Mouse (Mus musculus): ENCODE data around the gene Myadm.
"Not testable (repeated sequence)": the region's sequence is repeated elsewhere in the genome, so short reads cannot be mapped to it uniquely, and the experiment has no call there.

Gene Myadm

DNA sequence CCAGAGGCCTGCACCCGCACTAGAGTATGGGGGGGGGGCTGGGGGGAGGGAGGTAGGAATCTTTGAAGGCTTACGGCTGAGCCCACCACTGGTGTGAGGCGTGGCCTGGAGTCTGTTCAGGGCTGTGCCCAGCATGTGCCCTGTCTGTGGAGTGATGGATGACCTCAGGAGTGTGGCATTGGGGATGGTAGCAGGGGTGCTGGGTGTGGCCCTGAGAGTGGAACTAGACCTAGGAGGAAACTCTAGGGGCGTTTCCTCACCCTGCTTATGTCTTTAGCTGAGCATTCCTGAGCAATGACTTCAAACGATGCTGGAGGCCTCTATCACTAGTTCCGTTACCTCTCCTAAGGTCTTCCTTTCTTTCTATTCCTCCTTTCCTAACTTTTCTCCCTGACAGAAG, 2.3 kb downstream of the Myadm start:
- DNase-seq: no peak

DNA sequence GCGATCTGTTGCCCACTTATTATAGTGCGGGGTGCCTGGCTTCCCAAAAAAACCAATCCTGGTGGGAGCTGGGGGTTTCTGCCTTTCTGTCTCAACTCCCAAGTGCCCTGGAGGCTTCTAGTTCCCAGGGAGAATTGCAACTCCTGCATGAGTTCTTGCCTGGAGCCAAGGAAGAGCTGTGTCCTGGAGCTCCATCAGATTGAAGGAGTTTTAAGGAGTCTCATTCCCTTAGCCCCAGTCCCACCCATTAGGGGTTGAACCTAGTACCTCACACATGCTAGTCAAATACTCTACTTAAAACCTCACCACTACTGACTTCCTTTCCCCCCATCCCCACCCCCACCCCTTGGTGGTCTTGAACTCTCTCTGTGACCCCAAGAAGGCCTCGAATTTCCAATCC, 2.9 kb downstream of the Myadm start:
- no peak for DNase-seq

DNA sequence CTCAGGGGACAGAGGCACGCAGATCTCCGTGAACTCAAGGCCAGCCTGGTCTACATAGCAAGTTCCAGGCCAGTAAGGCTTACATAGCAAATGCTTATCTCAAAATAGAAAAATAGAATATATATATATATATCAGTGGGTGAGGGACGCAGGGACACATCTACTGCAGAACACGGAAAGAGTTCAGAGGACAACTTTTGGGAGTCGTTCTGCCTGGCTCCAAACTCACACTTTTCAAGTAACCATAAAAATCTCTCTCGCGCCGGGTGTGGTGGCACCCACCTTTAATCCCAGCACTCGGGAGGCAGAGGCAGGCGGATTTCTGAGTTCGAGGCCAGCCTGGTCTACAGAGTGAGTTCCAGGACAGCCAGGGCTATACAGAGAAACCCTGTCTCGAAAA, 3.4 kb downstream of the Myadm start:
- not testable (repeated sequence) for DNase-seq

DNA sequence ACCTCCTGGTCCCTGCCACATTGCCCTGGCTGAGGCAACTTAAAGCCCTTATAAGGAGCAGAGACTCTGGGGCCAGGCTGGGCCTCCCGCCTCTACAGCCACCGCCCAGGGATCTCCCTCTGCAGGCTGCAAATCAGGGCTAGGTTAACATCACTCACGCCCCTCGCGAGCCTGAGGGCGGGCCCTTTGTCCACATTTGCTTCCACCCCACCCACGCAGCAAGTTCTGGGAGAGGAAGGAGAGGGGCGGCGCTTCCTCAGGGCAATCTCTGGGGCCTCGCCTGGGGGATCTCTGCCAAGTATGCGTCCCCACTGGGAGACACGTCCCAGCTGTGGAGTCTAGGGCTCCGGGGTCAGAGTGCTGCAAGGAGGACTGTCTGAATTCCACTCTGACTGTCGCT, 3.9 kb downstream of the Myadm start:
- DNase-seq: peak; percentile 82

DNA sequence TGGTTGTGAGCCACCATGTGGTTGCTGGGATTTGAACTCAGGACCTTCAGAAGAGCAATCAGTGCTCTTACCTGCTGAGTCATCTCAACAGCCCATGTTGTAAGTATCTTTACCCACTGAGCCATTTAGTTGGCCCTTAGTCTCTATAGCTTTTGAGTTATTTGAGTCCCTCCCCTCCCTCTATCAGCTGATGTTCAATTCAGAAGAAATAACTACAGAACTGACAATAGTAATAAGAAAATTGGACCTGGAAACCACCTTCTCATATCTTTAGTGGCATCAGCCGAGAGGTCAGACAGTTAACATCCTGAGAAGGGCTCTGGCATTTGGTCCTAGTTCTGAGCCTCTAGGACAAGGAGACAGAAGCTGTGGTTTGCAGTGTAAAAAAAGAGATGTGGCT, 5.9 kb downstream of the Myadm start:
- DNase-seq: no peak

DNA sequence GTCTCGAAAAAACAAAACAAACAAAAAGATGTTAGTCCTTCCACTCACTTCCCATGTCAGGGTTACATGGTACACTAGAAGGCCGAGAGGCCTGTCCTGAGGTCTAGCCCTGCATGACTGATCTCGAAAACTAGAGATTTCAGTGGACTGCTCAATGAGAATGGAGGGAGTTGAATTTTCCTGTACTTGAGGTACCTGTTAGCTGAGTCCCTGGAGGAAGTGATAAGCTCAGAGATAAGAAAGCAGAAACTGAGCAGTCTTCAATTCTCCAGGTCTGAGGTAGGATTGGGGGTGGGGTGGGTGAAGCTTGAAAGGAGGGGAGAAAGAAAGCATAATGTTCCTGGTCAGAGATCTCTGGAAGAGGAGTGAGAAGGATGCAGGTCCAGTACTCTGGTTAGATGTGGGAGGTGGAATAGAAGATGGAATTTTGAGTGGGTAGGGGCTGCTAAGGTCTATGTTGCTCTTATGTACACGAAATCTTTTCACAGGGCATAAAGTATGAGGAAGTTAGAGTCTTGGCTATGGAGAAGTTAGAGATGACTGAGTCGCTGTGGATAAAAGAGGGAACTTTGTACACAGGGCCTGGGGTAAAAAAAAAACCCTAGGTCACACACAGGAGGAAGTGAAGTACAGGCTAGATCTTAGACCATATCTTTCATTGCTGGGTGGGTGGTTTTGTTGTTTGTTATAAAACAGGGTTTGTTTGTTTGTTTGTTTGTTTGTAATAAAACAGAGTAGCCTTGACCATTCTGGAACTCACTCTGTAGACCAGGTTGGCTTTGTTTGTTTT, 6.6 kb downstream of the Myadm start:
- no peak for DNase-seq

DNA sequence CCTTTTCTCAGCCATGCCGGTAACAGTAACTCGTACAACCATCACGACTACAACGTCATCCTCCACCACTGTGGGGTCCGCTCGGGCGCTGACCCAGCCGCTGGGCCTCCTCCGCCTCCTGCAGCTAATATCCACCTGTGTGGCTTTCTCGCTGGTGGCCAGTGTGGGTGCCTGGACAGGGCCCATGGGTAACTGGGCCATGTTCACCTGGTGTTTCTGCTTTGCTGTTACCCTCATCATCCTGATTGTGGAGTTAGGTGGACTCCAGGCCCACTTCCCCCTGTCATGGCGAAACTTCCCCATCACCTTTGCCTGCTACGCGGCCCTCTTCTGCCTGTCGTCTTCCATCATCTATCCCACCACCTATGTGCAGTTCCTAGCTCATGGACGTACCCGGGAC, 7.8 kb downstream of the Myadm start:
- DNase-seq: no peak

DNA sequence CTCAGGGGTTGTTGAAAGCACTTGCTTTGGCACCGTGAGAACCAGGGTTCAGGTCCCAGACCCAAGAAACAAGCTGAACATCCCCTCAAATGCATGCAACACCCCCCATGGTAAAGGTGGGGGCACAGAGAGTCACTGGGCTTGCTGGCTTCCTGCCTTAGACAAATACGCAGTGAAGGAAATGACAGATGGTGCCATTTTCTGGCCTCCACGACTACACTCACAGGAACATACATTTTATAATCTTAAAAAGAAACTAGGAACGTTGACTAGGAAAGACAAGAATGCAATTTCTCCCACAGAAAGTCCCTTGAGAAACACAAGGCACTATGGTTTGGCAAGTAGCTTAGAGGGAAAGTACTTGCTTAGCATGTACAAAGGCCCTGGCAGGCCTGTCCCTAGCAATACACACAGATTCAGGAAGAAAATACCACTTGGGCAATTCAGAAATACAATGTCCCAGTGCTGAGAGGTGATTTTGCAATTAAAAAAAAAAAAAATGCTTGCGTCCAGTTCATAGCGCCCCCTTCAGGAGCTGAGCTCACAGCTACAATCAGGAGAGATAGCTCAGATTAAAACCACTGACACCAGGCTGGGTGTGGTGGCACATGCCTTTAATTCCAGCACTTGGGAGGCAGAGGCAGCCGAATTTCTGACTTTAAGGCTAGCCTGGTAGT, 11.2 kb downstream of the Myadm start:
- peak; percentile 18 for DNase-seq

DNA sequence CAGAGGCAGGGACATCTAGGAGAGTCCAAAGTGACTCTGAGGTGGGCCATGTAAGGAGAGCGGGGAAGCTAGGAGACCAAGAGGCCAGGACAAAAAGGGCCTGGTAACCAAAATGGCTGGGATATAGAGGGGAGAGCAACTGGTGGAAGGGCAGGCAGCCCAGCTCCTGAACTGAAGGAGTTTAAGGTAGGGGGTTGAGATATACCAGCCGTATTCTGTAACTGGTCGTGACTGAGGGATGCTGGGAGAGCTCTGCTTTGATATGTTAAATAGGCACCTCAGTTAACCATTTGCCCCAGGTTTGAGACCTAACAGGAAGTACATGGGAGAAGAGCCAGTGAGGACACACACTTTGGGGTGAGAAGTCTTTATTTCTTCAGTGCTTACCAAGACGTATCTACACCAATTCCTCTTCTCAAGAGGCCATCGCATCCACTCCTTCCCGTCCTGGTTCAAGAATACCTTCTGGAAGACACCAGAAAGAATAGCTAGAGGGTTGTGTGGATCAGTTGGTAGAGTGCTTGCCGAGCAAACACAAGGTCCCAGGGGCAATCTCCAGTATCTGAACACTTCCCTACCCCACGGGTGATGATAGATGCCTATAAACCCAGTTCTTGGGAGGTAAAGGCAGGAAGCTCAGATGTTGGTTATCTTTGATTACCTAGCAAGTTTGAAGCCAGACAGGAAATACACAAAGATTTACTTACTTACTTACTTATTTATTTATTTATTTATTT, 12.2 kb downstream of the Myadm start:
- DNase-seq: no peak

DNA sequence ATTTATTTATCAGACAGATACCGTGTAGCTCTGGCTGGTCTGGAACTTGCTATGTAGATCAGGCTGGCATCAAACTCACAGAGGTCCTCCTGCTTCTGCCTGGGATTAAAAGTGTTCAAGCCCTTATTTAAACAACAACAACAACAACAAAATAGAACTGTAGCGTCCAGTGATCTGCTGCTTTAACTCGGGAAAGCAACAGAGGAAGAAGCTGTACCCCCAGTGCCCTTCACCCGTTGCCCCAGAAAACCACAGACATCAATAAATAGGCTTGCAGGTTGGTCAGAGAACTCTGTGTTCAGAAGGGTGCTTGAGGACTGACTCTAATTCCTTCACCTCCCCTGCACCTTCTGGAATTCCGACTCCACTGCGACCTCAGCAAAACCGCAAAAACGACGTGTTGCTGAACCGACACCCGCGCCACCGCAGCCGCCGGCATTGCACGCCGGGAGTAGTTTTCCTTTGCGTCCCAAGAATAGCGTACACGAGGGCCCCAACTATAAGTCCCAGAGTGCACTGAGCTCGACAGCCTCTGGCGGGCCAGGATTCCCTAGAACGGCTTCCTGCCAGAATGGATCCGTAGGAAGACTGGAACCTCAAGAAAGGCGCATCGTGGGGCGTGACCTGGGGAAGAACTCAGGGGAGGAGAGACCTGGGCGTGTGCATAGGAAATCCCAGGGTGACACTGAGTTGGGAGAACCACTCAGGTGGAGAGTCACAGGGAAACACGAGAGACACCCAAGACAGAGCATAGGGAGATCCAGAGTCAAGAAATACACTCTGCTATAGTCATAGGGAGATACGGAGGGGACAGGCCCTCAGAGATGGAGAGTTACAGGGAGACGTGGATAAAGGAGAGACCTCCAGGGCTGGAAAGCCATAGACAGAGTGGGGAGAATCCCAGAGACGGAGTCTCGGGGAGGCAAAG, 13.0 kb downstream of the Myadm start:
- no peak for DNase-seq

DNA sequence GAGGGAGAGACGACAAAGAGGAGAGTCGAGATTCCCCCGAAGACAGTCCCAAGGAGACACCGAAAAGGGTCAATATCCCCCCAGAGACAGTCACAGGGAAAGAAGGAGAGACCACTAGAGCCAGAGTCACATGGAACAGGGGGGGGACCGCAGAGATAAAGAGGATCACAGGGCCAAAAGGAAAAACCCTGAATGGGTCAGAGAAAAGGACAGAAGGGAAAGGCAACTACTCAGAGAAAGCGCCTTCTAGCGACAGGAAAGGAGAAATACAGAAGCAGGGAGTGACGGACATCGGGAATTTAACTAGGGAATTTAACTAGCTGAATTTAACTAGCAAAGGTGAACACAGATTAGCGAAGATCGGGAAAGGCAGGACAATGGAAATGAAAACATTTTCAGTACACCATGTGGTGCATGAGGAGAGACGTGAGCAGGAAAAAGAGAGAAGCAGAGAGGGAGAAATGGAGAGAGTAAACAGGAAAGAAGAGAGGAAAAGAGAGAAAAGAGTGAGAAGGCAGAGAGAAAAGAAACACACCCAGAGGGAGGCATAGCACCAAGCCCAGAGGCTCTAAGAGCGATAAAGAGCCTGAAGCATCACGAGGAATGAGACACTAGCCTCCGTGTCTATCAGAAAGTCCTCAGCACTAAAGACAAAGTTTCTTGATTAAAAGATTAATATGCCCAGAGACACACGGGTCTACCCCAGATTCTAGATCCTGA, 13.8 kb downstream of the Myadm start:
- DNase-seq: no peak

DNA sequence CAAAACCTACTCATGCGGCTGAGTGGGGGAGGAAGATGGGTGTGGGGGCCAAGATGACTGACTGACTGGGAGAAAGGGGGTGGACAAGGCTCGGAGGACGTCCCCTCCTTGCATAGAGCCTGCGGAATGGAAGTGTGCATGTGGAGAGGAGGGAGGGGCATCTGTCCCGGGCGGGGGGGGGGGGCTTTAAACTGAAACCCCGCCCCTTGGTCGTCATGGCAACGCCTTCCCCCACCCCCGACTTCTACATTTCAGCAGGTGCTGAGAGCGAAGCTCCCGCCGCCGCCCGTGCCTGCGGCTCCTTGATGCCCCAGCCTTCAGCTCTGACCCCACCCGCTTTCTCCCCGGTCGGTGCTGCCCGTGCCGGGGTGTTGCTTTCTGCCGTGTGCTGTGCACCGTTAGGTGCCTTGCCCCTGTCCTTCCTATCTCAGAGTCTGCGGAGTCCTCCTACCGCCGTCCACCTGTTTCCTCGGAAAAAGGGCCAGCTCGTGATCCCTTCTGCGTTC, 14.4 kb downstream of the Myadm start:
- DNase-seq: peak; percentile 14

DNA sequence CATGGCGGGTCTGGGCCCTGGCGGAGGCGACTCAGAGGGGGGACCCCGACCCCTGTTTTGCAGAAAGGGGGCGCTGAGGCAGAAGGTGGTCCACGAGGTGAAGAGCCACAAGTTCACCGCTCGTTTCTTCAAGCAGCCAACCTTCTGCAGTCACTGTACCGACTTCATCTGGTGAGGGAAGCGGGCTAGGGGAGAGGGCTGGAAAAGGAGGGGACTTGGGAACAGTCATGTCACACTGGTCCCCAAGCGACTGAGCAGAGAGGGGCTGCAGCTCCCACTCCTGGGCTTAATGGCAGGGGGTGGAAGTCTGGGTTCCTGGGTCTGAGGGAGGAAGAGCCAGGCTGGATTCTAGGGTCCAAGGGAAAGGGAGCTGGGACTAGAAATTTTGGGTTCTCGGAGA, 14.9 kb downstream of the Myadm start:
- DNase-seq: no peak

DNA sequence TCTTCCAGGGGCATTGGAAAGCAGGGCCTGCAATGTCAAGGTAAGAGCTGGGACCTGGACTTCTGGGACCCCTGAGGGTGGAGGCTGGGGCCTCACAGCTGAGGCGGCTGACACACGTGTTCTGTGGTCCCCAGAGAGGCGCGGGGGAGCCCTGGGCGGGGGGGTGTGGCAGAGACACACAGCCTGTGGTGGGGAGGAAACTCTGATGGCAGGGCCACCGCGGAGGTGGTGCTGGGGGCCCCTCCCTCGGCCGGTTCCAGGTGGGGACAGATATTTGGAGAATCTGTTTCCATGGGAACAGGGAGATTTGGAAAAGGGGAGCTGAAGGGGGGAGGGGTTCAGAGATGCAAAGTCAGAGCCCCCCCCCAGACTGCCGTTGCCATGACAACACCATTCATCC, 15.4 kb downstream of the Myadm start:
- no peak for DNase-seq

DNA sequence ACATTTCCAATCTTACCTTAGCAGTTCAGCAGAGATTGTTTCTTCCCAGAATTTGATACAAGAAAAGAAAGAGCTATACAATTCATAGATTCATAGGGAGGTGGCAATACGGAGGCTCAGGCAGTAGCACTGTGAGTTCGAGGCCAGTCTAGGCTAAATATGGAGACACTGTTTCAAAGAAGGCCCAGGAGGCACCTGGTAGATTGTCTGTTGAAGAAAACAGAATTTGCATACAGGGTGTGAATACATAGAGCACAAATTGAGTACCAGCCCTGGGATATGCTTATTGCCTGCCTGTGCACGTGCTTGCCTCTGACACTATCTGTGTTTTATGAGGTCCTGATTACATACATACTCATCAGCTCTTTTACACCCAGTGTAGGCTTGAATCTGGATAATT, 17.5 kb downstream of the Myadm start:
- DNase-seq: no peak

DNA sequence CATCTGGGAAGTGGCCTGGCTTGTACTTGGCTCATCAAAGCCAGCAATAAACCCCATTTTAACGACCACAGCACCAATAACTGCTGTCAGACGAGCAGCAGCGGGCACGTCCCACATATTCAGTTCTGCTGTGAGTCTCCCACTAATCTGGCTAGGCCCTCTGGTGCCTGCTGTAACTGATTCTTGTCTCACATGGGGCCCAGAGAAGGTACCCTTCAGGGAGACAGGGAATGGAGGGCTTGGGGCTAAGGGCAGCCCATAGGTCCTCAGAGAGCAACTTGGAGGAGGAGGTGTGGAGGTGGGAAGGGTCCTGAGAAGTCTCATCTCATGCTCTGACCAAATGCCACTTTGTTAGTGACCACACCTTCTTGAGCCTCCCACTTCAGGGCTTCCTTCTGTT, 19.8 kb downstream of the Myadm start:
- no peak for DNase-seq

DNA sequence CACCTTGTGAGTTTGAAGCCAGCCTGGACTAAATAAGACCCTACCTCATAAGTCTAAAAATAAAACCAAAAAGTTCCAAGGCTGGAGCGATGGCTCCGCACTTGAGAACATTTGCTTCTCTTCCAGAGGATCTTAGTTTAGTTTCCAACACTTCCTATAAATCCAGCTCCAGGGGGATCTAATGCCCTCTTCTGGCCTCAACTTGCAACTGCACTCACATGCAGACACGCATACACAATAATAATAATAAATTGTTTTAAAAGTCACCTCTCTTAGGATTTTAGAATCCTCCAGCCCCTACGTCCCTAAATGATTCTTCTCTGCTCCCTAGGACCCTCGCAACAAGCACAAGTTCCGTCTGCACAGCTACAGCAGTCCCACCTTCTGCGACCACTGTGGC, 21.4 kb downstream of the Myadm start:
- DNase-seq: no peak

DNA sequence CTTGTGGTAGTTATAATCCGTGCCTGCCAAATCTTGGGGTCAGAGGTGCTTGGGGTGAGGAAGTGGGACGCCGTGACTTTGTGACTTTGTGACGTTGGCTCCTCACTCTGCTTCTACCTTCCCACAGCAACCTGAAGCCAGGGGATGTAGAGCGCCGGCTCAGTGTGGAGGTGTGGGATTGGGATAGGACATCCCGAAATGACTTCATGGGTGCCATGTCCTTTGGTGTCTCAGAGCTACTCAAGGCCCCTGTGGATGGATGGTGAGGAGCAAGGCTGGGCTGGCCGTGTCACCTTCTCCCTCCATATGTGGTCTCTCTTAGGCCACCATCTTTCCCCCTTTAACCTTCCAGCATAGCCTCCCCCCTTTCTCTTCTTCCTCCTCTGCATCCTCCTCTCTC, 24.7 kb downstream of the Myadm start:
- no peak for DNase-seq

DNA sequence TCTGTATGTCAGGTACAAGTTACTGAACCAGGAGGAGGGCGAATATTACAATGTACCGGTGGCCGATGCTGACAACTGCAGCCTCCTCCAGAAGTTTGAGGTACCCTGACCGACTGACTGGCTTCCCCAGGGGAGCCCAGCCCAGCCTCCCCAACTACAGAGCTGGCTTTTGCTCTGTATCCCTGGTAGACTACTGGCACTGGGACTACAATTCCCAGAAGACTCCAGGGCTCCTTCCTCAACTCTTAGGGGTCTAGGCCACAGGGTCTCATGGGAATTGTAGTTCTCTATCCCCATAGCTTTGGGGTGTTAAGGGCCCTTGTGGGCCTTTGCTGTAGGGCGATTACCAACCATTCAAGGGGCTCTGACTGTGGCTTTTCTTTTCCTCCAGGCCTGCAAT, 25.2 kb downstream of the Myadm start:
- DNase-seq: no peak

DNA sequence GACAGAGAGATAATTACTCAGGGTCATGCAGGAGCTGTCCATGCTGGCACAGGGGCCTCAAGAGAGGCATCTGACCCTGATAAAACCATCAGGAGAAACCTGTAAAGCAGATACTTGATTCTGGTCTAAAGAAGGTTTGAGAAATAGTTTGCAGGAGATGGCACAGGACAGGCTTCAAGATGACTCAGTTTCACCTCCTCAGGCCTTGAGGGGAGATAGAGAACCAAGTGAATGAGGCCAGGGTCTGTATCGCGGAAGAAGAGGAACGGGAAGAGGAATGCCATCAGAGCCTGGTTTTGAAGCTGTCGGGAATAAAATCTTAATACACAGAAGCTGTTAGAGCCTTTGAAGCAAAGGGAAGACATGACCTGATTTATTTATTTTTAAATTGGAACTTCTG, 28.8 kb downstream of the Myadm start:
- DNase-seq: no peak

DNA sequence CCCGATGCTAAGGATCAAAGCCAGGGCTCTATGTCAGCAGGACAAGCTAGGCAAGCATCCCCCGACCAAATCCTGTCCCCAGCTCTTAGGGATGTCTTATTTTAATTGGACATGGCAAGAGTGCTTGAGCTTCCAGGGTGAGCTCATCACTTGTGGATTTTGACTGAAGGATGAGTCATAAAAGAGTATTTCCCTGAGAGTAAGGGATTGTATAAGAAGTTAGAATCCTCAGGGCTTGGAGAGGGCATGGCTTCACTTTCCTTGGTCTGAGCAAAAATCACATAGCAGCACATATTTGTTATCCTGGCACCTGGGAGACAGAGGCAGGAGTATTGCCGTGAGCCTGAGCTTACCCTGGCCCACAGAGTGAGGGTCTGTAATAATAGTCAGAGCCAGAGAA, 32.0 kb downstream of the Myadm start:
- DNase-seq: no peak

DNA sequence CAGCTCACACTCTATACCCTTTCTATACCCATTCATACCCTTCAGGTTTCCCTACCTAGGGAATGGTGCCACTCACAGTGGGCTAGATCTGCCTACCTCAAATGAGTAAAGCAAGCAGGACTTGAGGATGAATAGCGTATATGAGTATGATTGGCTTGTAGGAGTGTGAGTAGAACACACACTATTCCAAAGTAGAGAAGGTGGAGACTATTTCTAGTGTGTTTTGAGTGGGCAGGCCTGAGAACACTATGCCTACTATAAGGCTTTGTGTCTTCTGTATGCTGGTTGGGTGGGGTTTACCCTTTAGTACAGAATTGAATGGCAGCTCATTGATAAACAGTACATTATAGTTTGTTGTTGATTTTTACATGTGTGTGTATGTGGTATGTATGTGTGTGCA, 34.9 kb downstream of the Myadm start:
- DNase-seq: no peak
